Comparison of ENCODE assay signal across 8 mouse cellular contexts in genomic region chr10:79971183-79971497, GRCm38 (mm10). TPM values are rescaled to one million over a fixed set of nuclear protein-coding genes. Genes with fewer than 3 reads are reported as not detected.
DNase-seq lines count a peak whose midpoint lies in the region; ATAC-seq lines count a peak whose summit lies in the region.

No protein-coding gene starts in this region.

- no peak overlapping the region for H3K27ac ChIP-seq in lung, embryonic 15.5 days
- no peak overlapping the region for H3K27ac ChIP-seq in forebrain, embryonic 11.5 days (ENCODE audit: low read depth, low read length)
- H3K27ac ChIP-seq in limb, embryonic 12.5 days = no peak overlapping the region

- peak overlapping the region; percentile 46 for H3K4me3 ChIP-seq in lung, embryonic 15.5 days
- H3K4me3 ChIP-seq in forebrain, embryonic 11.5 days (ENCODE audit: low read depth, low read length) = peak overlapping the region; percentile 29
- peak overlapping the region; percentile 58 for H3K4me3 ChIP-seq in limb, embryonic 12.5 days (replicated peaks)

- H3K4me1 ChIP-seq in lung, embryonic 15.5 days = peaks cover 31% of the 10 kb centered on the region
- H3K4me1 ChIP-seq in forebrain, embryonic 11.5 days (replicated peaks; ENCODE audit: control insufficient read depth, insufficient read depth, low read length) = peaks cover 8% of the 10 kb centered on the region
- peaks cover 14% of the 10 kb centered on the region for H3K4me1 ChIP-seq in limb, embryonic 12.5 days (replicated peaks)

- no peak for DNase-seq in lung, postnatal 25 days (ENCODE audit: low spot score)
- no peak for DNase-seq in forebrain, embryonic 11.5 days (ENCODE audit: low spot score)
- peak; percentile 29 for DNase-seq in retina, embryonic 14.5 days (ENCODE audit: low spot score)
- DNase-seq in layer of hippocampus, postnatal 36 days = no peak
- DNase-seq in ovary, adult 18-20 months (ENCODE audit: low spot score) = no peak
- DNase-seq in adrenal gland, adult (ENCODE audit: inconsistent age in 2 of 2, low spot score in 1 of 2) = no peak

- peak overlapping the region; percentile 50 for H3K9ac ChIP-seq in lung, embryonic 15.5 days
- H3K9ac ChIP-seq in forebrain, embryonic 11.5 days (ENCODE audit: low read length) = peak overlapping the region; percentile 39; the same call in 1 of the 2 replicates
- H3K9ac ChIP-seq in limb, embryonic 12.5 days (replicated peaks) = peak overlapping the region; percentile 74

- 0 out of 2 replicates have a peak, but pooled peaks have one; percentile 11 for ATAC-seq in lung, embryonic 15.5 days (ENCODE audit: borderline replicate concordance, extremely low read depth, low FRiP score, low TSS enrichment)
- ATAC-seq in forebrain, embryonic 11.5 days (replicated peaks; ENCODE audit: low FRiP score) = no peak
- ATAC-seq in limb, embryonic 12.5 days (ENCODE audit: insufficient number of reproducible peaks, insufficient read depth, low FRiP score, low TSS enrichment, low read depth) = 0 out of 2 replicates have a peak, but pooled peaks have one; percentile 20

- no peaks in the 10 kb centered on the region for H3K9me3 ChIP-seq in lung, embryonic 15.5 days
- no peaks in the 10 kb centered on the region for H3K9me3 ChIP-seq in forebrain, embryonic 11.5 days (ENCODE audit: control insufficient read depth, low read length)
- no peaks in the 10 kb centered on the region for H3K9me3 ChIP-seq in limb, embryonic 12.5 days

- H3K36me3 ChIP-seq in lung, embryonic 15.5 days = peaks cover 40% of the 10 kb centered on the region
- H3K36me3 ChIP-seq in forebrain, embryonic 11.5 days (ENCODE audit: control insufficient read depth, insufficient read depth, low read length) = peaks cover 5% of the 10 kb centered on the region
- peaks cover 51% of the 10 kb centered on the region for H3K36me3 ChIP-seq in limb, embryonic 12.5 days

- WGBS in lung, embryonic 15.5 days = 4% methylated on average over 21 of the region's 21 CpGs
- 4% methylated on average over 21 of the region's 21 CpGs for WGBS in forebrain, embryonic 11.5 days
- WGBS in limb, embryonic 12.5 days = 3% methylated on average over 21 of the region's 21 CpGs

- H3K27me3 ChIP-seq in lung, embryonic 15.5 days = peaks cover 30% of the 10 kb centered on the region
- peaks cover 20% of the 10 kb centered on the region for H3K27me3 ChIP-seq in forebrain, embryonic 11.5 days (ENCODE audit: control insufficient read depth, insufficient read depth, low read length)
- H3K27me3 ChIP-seq in limb, embryonic 12.5 days = peaks cover 50% of the 10 kb centered on the region

- H3K4me2 ChIP-seq in lung, embryonic 15.5 days = peak overlapping the region; percentile 91
- H3K4me2 ChIP-seq in forebrain, embryonic 11.5 days (ENCODE audit: low read depth, low read length, severe bottlenecking) = peak overlapping the region; percentile 53
- H3K4me2 ChIP-seq in limb, embryonic 12.5 days = peak overlapping the region; percentile 94

RNA-seq across cellular contexts. Expression of gene Grin3b, which starts 0.6 kb away (rescaled TPM):
- 0.34 and 0.45 TPM in 2 replicates for polyA plus RNA-seq in lung, embryonic 15.5 days (2015; fragmentation: Nextera tagmentation; extraction: Ambion mirVana)
- polyA plus RNA-seq in forebrain, embryonic 11.5 days (2014; fragmentation: Nextera tagmentation; extraction: Ambion mirVana) = 0.29 and 0.33 TPM in 2 replicates
- polyA plus RNA-seq in limb, embryonic 12.5 days (2016; fragmentation: Nextera tagmentation; extraction: Ambion mirVana) = 0.54 and 0.68 TPM in 2 replicates
- under 1 TPM; 0.10 TPM for total RNA-seq in layer of hippocampus, postnatal 36 days (2021)

RNA-seq across cellular contexts. Expression of gene Wdr18, which starts 11.2 kb away (rescaled TPM):
- 95.1 and 96.2 TPM in 2 replicates for polyA plus RNA-seq in lung, embryonic 15.5 days (2015; fragmentation: Nextera tagmentation; extraction: Ambion mirVana)
- 111 and 112 TPM in 2 replicates for polyA plus RNA-seq in forebrain, embryonic 11.5 days (2014; fragmentation: Nextera tagmentation; extraction: Ambion mirVana)
- 120 and 122 TPM in 2 replicates for polyA plus RNA-seq in limb, embryonic 12.5 days (2016; fragmentation: Nextera tagmentation; extraction: Ambion mirVana)
- 10 to 100 TPM; 43.2 to 48.2 TPM for total RNA-seq in layer of hippocampus, postnatal 36 days (2021)

RNA-seq across cellular contexts. Expression of gene Tmem259, which starts 13.0 kb away (rescaled TPM):
- polyA plus RNA-seq in lung, embryonic 15.5 days (2015; fragmentation: Nextera tagmentation; extraction: Ambion mirVana) = 20.2 and 20.5 TPM in 2 replicates
- 17.8 and 18.6 TPM in 2 replicates for polyA plus RNA-seq in forebrain, embryonic 11.5 days (2014; fragmentation: Nextera tagmentation; extraction: Ambion mirVana)
- 20.7 and 22.5 TPM in 2 replicates for polyA plus RNA-seq in limb, embryonic 12.5 days (2016; fragmentation: Nextera tagmentation; extraction: Ambion mirVana)
- total RNA-seq in layer of hippocampus, postnatal 36 days (2021) = 100 to 1,000 TPM; 117 to 124 TPM

RNA-seq across cellular contexts. Expression of gene Cnn2, which starts 17.2 kb away (rescaled TPM):
- 367 and 375 TPM in 2 replicates for polyA plus RNA-seq in lung, embryonic 15.5 days (2015; fragmentation: Nextera tagmentation; extraction: Ambion mirVana)
- polyA plus RNA-seq in forebrain, embryonic 11.5 days (2014; fragmentation: Nextera tagmentation; extraction: Ambion mirVana) = 160 and 182 TPM in 2 replicates
- 216 and 240 TPM in 2 replicates for polyA plus RNA-seq in limb, embryonic 12.5 days (2016; fragmentation: Nextera tagmentation; extraction: Ambion mirVana)
- 1 to 10 TPM; 5.5 to 6.6 TPM for total RNA-seq in layer of hippocampus, postnatal 36 days (2021)

RNA-seq across cellular contexts. Expression of gene Abca7, which starts 25.2 kb away (rescaled TPM):
- 3.5 and 4.3 TPM in 2 replicates for polyA plus RNA-seq in lung, embryonic 15.5 days (2015; fragmentation: Nextera tagmentation; extraction: Ambion mirVana)
- polyA plus RNA-seq in forebrain, embryonic 11.5 days (2014; fragmentation: Nextera tagmentation; extraction: Ambion mirVana) = 3.4 and 3.9 TPM in 2 replicates
- 2.1 and 2.3 TPM in 2 replicates for polyA plus RNA-seq in limb, embryonic 12.5 days (2016; fragmentation: Nextera tagmentation; extraction: Ambion mirVana)
- 10 to 100 TPM; 10.9 to 11.0 TPM for total RNA-seq in layer of hippocampus, postnatal 36 days (2021)
